Mouse (Mus musculus) adrenal gland, adult (tissue): ENCODE measurements around the gene Sp100.
A peak's percentile ranks its signal among the peaks of the same experiment; 100 is the strongest.

Experiments
- DNase-seq, 2 experiments: peaks; one replicate each; pipeline ENCODE4 v3.0.0; 2022 to 2023; ENCODE audit warnings: low spot score in 1 of 2; ENCODE audit not compliant: inconsistent age in 2 of 2

The Sp100 gene

GRCm38 (mm10) chr1:85697721-85698493, 48.1 kb downstream of the Sp100 start:
- no peak for DNase-seq

GRCm38 (mm10) chr1:85702531-85702930, 52.7 kb downstream of the Sp100 start:
- DNase-seq, result no peak

GRCm38 (mm10) chr1:85703245-85704186, 53.7 kb downstream of the Sp100 start:
- DNase-seq, result peak; percentile 74 to 83

- no peak for DNase-seq
Measured at GRCm38 (mm10) chr1:85705552-85705951, 55.8 kb downstream of the Sp100 start.

- no peak for DNase-seq
Measured at GRCm38 (mm10) chr1:85706754-85707153, 57.0 kb downstream of the Sp100 start.

GRCm38 (mm10) chr1:85714501-85714900, 64.7 kb downstream of the Sp100 start:
- no peak for DNase-seq

GRCm38 (mm10) chr1:85716447-85717027, 66.7 kb downstream of the Sp100 start:
- DNase-seq, result no peak

GRCm38 (mm10) chr1:85719049-85719448, 69.3 kb downstream of the Sp100 start:
- no peak for DNase-seq

- no peak for DNase-seq
Measured at GRCm38 (mm10) chr1:85720220-85720893, 70.6 kb downstream of the Sp100 start.

GRCm38 (mm10) chr1:85730471-85730870, 80.7 kb downstream of the Sp100 start:
- DNase-seq, result no peak

- DNase-seq, result peak in 1 of 2 experiments; percentile 28
Measured at GRCm38 (mm10) chr1:85732581-85732980, 82.8 kb downstream of the Sp100 start.

GRCm38 (mm10) chr1:85734511-85734910, 84.7 kb downstream of the Sp100 start:
- DNase-seq, result no peak

GRCm38 (mm10) chr1:85735463-85736123, 85.8 kb downstream of the Sp100 start:
- peak; percentile 37 to 72 for DNase-seq

- DNase-seq, result peak; percentile 63 to 93
Measured at GRCm38 (mm10) chr1:85736355-85737184, 86.8 kb downstream of the Sp100 start.

GRCm38 (mm10) chr1:85739000-85739399, 89.2 kb downstream of the Sp100 start:
- DNase-seq, result no peak

- DNase-seq, result no peak
Measured at GRCm38 (mm10) chr1:85739819-85740218, 90.0 kb downstream of the Sp100 start.

- no peak for DNase-seq
Measured at GRCm38 (mm10) chr1:85740923-85741322, 91.1 kb downstream of the Sp100 start.

GRCm38 (mm10) chr1:85742333-85742732, 92.5 kb downstream of the Sp100 start:
- DNase-seq, result no peak

GRCm38 (mm10) chr1:85742916-85743505, 93.2 kb downstream of the Sp100 start:
- no peak for DNase-seq
